Mouse (Mus musculus): Measurements from ENCODE around the gene Slc12a9. TPM values are rescaled to one million over a fixed set of nuclear protein-coding genes. Genes with fewer than 3 reads are reported as not detected.

Gene Slc12a9
- polyA plus RNA-seq, 1 experiment from 2014 or later: 13.0 TPM

DNA sequence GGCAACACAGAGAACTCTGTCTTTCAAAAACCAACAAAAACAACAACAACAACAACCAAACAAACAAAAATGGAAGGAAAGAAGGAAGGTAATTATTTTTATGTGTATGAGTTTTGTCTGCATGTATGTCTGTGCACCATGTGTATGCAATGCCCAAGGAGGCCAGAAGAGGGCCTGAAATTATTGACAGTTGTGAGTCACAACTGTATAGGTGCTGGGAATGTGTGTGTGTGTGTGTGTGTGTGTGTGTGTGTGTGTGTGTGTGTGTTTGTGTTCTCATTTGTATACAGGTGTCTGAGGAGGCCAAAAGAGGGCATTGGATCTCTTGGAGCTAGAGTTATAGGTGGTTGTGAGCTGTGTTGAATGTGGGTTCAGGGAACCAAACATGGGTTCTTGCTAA is 10.5 kb upstream of the Slc12a9 start:
- H3K36me3 ChIP-seq: no peaks in the 10 kb centered on the region
- H3K27ac ChIP-seq: no peak overlapping the region
- H3K4me2 ChIP-seq: no peak overlapping the region
- no peak for ATAC-seq (ENCODE audit: insufficient read depth, low FRiP score, low read depth)
- no peaks in the 10 kb centered on the region for H3K27me3 ChIP-seq (replicated peaks)
- H3K4me3 ChIP-seq (replicated peaks): no peak overlapping the region
- no peak overlapping the region for H3K9ac ChIP-seq
- no peaks in the 10 kb centered on the region for H3K9me3 ChIP-seq
- peaks cover 30% of the 10 kb centered on the region for H3K4me1 ChIP-seq

DNA sequence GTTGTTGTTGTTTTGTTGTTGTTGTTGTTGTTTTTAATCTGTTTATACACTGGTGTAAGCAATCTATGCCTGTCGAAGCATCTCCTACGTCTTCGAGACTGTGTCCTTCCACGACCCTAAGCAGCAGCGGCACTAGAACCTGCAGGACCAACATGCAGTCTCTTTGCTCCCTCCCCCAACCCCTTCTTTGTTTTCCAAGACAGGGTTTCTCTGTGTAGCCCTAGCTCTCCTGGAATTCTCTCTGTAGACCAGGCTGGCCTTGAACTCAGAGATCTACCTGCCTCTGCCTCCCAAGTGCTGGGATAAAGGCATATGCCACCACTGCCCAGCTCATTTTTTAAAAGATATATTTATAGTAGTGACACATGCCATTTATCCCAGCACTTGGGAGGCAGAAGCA is 10.0 kb upstream of the Slc12a9 start:
- 96% methylated on average over 5 of the region's 5 CpGs for whole genome bisulfite sequencing
- H3K9ac ChIP-seq: no peak overlapping the region
- no peaks in the 10 kb centered on the region for H3K36me3 ChIP-seq

DNA sequence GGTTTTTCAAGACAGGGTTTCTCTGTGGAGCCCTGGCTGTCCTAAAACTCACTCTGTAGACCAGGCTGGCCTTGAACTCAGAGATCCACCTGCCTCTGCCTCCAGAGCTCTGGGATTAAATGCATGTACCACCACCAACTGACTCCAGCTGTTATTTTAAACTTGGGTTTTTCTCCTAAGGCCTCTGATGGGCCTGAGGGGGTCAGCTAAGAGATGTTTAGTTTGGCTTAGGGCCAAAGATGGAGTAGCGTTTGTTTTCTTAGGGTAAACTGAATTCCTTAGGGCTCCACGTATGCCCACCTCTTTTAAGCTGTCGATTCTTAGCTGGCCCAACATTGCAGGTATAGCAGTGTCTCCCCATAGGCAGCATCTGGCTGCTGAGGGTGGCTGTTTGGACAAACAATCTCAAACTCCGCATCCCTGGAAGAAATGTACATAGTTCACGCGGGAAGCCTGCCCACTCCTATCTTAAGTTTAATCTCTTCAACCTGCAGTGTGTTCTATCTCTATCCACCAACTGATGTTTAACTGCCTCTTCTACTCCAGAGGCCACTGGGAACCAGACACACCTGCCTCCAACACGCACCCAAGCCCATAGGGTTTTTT is 9.1 kb upstream of the Slc12a9 start:
- Histone ChIP-seq H3K4me3 (replicated peaks) (no peak overlapping the region), H3K9me3 (no peaks in the 10 kb centered on the region), H3K4me2 (no peak overlapping the region), H3K9ac (no peak overlapping the region), H3K4me1 (peaks cover 19% of the 10 kb centered on the region; the same call in 1 of the 2 replicates), H3K27me3 (replicated peaks) (no peaks in the 10 kb centered on the region), H3K27ac (peak overlapping the region; percentile 16; the same call in 1 of the 2 replicates), H3K36me3 (no peaks in the 10 kb centered on the region)
- ATAC-seq (ENCODE audit: insufficient read depth, low FRiP score, low read depth): no peak
- 39% methylated on average over 7 of the region's 7 CpGs for WGBS

More for the DNA sequence above, 10.0 kb upstream of the Slc12a9 start:
- Histone ChIP-seq H3K9me3 (no peaks in the 10 kb centered on the region), H3K27ac (no peak overlapping the region), H3K4me3 (replicated peaks) (no peak overlapping the region), H3K27me3 (replicated peaks) (no peaks in the 10 kb centered on the region), H3K4me2 (no peak overlapping the region), H3K4me1 (peaks cover 25% of the 10 kb centered on the region)
- no peak for ATAC-seq (ENCODE audit: insufficient read depth, low FRiP score, low read depth)

DNA sequence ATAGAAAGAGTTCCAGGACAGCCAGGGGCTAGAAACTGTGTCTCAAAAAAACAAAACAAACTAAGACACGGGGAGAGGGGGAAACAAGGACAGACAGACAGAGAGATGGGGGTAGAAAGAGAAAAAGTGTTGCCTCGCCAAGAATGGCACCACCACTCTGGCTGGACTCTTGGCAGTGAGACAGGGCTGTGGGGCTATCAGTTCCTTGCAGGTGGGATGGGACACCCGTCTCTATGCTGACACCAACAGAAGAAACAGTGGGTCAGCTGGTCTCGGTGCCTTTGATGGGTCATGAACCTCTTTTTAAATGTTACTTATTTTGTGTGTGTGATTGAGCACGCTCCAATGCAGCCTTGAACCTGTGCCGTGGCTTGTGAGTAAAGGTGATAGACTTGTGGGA is 6.8 kb upstream of the Slc12a9 start:
- no peak for ATAC-seq (ENCODE audit: insufficient read depth, low FRiP score, low read depth)

DNA sequence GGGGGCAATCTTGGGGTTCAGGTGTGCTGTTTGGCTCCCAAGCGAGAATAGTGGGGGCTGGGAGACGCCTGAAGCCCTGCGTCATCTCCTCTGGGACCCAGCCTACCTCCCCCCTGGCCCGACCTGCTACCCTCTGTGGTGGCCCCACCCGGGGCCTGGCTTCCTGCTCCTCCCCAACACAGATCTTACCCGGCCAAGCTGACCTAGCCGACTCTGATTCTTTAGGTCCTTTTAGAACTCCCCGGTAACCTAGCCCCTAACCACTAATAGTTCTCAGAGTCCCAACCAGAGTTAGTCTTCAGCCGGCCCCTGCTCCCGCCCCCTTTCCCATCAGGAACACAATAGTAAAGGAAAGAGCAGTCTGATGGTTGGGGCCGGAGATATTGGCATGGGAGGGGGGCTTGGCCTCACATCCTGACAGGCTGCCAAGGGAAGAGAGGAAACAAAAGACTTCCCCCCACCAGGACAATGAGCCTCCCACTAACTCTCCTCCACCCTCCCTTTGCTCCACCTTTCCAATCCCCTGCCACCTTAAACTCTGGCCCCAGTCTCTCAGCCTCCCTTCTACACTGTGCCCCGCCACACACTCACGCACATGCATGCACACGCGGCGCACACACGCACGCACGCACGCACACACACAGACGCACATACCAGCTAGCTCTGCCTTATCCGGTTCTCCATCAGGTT is 6.0 kb upstream of the Slc12a9 start:
- Histone ChIP-seq H3K4me1 (peaks cover 13% of the 10 kb centered on the region; the same call in 1 of the 2 replicates), H3K4me2 (peak overlapping the region; percentile 73), H3K27ac (peak overlapping the region; percentile 89), H3K4me3 (replicated peaks) (peak overlapping the region; percentile 42), H3K9ac (no peak overlapping the region), H3K9me3 (no peaks in the 10 kb centered on the region), H3K36me3 (no peaks in the 10 kb centered on the region), H3K27me3 (replicated peaks) (no peaks in the 10 kb centered on the region)
- ATAC-seq (ENCODE audit: insufficient read depth, low FRiP score, low read depth): no peak; the same call in 1 of the 2 replicates
- WGBS: 14% methylated on average over 22 of the region's 22 CpGs

More for the DNA sequence above, 6.8 kb upstream of the Slc12a9 start:
- Histone ChIP-seq H3K9ac (no peak overlapping the region), H3K4me1 (peaks cover 10% of the 10 kb centered on the region; the same call in 1 of the 2 replicates), H3K27me3 (replicated peaks) (no peaks in the 10 kb centered on the region), H3K36me3 (no peaks in the 10 kb centered on the region), H3K27ac (peak overlapping the region; percentile 89), H3K4me3 (replicated peaks) (no peak overlapping the region), H3K4me2 (no peak overlapping the region), H3K9me3 (no peaks in the 10 kb centered on the region)
- WGBS: 72% methylated on average over 6 of the region's 6 CpGs

DNA sequence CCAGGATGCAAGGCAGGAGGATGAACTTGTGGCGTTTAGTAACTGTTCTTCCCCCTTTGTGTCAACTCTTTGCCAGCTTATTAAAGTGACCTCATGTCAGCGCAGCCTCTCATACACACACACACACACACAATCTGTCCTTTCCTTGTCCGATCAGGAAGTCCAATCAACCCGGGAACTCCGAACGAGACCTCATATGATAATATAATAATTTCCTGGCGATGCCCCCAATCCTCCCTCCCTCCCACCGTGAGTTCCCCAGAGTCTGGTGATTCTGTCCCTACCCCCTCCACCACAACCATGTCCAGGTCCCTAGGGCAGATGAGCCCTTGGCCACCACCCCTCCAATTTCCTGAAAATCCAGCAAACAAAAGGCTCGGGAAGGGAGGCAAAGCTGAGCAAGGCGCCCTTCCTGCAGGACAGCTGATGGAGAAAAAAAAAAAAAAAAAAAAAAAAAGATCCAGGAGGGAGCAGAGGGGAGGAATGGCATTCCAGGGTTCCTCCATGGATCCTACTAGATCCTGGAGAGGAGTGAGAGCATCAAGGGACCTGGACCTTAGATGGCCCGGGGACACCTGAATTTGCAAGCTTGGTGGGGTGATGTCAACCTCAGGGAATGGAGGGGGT is 5.4 kb upstream of the Slc12a9 start:
- H3K4me3 ChIP-seq (replicated peaks): peak overlapping the region; percentile 42

DNA sequence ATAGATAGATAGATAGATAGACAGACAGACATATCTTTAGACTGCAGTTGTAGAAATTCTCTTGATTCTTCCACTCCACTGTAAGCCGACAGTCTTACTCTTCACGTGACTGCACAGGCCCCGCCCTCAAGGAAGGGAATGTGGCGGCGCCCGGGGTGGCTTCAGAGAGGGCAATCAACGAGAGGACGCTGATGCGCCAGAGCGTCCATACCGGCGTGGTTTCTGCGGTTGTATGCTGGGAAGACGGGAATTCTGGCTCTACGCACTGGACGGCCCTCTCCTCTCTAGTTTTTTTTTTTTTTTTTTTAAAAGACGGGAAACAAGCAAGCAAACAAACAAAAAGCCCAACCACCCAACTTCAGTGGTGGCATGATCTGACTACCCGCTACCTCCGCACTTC is 4.9 kb upstream of the Slc12a9 start:
- WGBS: under 1% methylated on average over 19 of the region's 19 CpGs
- peak; percentile 82 for ATAC-seq (ENCODE audit: insufficient read depth, low FRiP score, low read depth)
- Histone ChIP-seq H3K9me3 (no peaks in the 10 kb centered on the region), H3K27ac (peak overlapping the region; percentile 89), H3K4me3 (replicated peaks) (peak overlapping the region; percentile 42), H3K36me3 (no peaks in the 10 kb centered on the region), H3K27me3 (replicated peaks) (no peaks in the 10 kb centered on the region), H3K4me1 (peaks cover 22% of the 10 kb centered on the region; the same call in 1 of the 2 replicates), H3K9ac (peak overlapping the region; percentile 48; the same call in 1 of the 2 replicates), H3K4me2 (peak overlapping the region; percentile 73)

More for the DNA sequence above, 5.4 kb upstream of the Slc12a9 start:
- H3K4me2 ChIP-seq: peak overlapping the region; percentile 73
- WGBS: 2% methylated on average over 11 of the region's 11 CpGs
- peak overlapping the region; percentile 89 for H3K27ac ChIP-seq
- H3K9ac ChIP-seq: peak overlapping the region; percentile 48; the same call in 1 of the 2 replicates
- H3K4me1 ChIP-seq: peaks cover 19% of the 10 kb centered on the region; the same call in 1 of the 2 replicates
- H3K36me3 ChIP-seq: no peaks in the 10 kb centered on the region
- ATAC-seq (ENCODE audit: insufficient read depth, low FRiP score, low read depth): no peak
- H3K9me3 ChIP-seq: no peaks in the 10 kb centered on the region
- H3K27me3 ChIP-seq (replicated peaks): no peaks in the 10 kb centered on the region

DNA sequence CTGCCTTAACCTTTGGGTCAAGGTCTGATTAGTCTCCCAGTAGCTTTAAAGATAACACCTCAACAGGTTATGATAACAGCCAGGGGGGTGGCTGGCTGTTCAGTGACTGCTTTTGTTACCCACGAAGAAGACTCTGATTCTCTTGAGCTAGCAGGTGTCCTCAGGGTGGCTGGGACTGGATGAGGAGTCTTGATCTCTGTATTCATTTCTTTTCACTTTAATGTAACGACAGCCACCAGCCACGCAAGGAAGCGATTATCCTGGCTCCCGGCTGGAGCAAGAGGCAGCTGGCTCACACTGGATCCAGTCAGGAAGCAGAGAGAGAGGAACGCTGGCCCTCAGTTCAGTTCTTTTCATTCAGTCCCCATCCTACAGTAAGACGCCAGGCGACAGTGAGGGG is 3.8 kb upstream of the Slc12a9 start:
- Histone ChIP-seq H3K4me2 (no peak overlapping the region), H3K36me3 (no peaks in the 10 kb centered on the region), H3K4me3 (replicated peaks) (no peak overlapping the region), H3K27ac (peak overlapping the region; percentile 18; the same call in 1 of the 2 replicates), H3K9ac (no peak overlapping the region), H3K27me3 (replicated peaks) (no peaks in the 10 kb centered on the region), H3K9me3 (no peaks in the 10 kb centered on the region), H3K4me1 (peaks cover 30% of the 10 kb centered on the region)
- 43% methylated on average over 8 of the region's 8 CpGs for WGBS
- ATAC-seq (ENCODE audit: insufficient read depth, low FRiP score, low read depth): no peak

DNA sequence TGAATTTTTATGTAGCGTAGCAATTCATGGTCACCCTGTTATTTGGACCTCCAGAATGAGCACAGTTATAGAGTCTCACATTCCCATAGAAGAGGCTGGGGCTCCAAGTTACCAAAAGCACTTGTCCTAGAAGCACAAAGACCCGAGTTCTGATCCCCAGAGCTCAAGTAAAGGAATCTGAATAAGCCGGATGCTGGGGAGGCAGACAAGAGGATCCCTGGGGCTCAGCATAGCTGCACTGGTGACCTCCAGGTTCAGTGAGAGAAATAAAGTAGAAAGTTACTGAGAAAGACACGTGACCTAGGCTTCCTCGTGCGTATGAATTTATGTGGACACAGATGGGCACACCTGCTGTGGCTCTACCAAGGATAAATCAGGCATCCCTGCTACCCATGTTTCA is 1.7 kb upstream of the Slc12a9 start:
- 70% methylated on average over 6 of the region's 6 CpGs for WGBS
- no peak overlapping the region for H3K4me2 ChIP-seq

DNA sequence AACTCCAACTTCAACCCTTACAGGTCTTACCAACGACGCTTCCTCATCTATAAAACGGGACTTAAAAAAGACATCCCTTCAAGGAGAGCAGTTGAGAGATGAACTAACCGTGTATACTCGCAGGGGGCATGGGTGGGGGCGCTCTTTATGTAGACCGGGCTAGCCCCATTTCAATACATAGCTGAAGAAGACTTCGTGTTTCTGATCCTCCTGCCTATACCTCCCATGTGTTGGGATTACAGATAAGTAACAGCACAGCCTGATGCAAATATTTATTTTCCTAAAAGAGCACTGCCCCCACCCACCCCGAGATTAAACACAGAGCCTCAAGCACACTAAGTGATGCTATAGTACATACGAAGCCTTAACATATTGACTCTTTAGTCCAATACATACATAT is 920 bp upstream of the Slc12a9 start:
- no peak for ATAC-seq (ENCODE audit: insufficient read depth, low FRiP score, low read depth)
- Histone ChIP-seq H3K27ac (0 out of 2 replicates have a peak overlapping the region, but pooled peaks have one; percentile 33), H3K4me3 (replicated peaks) (no peak overlapping the region), H3K4me2 (peak overlapping the region; percentile 97), H3K9me3 (no peaks in the 10 kb centered on the region), H3K27me3 (replicated peaks) (no peaks in the 10 kb centered on the region), H3K36me3 (no peaks in the 10 kb centered on the region), H3K9ac (no peak overlapping the region), H3K4me1 (peaks cover 26% of the 10 kb centered on the region)
- 43% methylated on average over 10 of the region's 10 CpGs for WGBS

More for the DNA sequence above, 1.7 kb upstream of the Slc12a9 start:
- no peak overlapping the region for H3K9ac ChIP-seq
- no peak for ATAC-seq (ENCODE audit: insufficient read depth, low FRiP score, low read depth)
- no peaks in the 10 kb centered on the region for H3K27me3 ChIP-seq (replicated peaks)
- no peak overlapping the region for H3K4me3 ChIP-seq (replicated peaks)
- H3K27ac ChIP-seq: no peak overlapping the region
- peaks cover 30% of the 10 kb centered on the region for H3K4me1 ChIP-seq
- H3K9me3 ChIP-seq: no peaks in the 10 kb centered on the region
- no peaks in the 10 kb centered on the region for H3K36me3 ChIP-seq

DNA sequence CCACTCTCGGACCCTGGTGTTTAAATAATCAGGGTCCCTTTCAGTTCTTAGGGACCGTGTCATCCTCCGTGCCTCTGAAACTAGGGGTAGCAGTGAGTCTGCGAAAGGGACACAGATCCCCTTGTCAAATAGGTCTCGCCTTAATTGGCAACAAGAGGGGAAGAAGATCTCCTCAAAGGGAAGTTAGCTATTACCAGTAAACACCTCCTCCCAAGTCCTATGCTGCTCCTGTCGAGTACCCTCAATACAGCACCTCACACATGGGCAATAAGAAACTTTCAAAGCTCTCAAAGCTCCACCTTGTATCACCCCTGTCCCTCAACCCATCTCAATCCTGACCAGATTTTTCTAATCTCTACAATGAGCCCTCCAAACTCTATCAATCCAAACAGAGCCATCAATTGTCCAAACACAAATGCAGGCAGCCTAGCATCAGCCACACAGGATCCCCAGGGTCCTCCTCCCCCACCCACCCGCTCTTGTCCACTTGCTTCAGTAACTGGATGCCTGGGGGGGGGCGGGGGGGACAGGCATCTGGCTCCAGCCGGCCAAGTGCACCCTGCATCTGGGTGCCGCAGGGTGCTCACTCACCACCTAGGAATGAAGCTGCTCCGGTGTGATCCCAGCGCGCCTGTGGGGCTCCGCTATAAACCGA is 413 bp downstream of the Slc12a9 start:
- H3K27ac ChIP-seq: peak overlapping the region; percentile 33; the same call in 1 of the 2 replicates
- H3K36me3 ChIP-seq: no peaks in the 10 kb centered on the region
- WGBS: 18% methylated on average over 15 of the region's 15 CpGs
- no peaks in the 10 kb centered on the region for H3K27me3 ChIP-seq (replicated peaks)
- H3K4me1 ChIP-seq: peaks cover 22% of the 10 kb centered on the region
- no peaks in the 10 kb centered on the region for H3K9me3 ChIP-seq
- peak overlapping the region; percentile 97 for H3K4me2 ChIP-seq
- H3K9ac ChIP-seq: peak overlapping the region; percentile 68
- no peak for ATAC-seq (ENCODE audit: insufficient read depth, low FRiP score, low read depth)
- H3K4me3 ChIP-seq (replicated peaks): peak overlapping the region; percentile 72
